Comparison of ENCODE assay signal across 8 mouse cellular contexts in the genomic region with DNA sequence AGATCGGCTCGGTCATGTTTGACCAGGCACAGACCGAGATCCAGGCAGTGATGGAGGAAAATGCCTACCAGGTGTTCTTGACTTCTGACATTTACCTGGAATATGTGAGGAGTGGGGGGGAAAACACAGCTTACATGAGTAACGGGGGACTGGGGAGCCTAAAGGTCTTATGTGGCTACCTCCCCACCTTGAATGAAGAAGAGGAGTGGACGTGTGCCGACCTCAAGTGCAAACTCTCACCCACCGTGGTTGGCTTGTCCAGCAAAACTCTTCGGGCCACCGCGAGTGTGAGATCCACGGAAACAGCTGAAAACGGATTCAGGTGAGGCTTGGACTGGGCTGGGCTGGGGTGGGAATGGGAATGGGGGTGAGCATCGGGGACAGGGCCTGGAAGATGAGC. TPM values are rescaled to one million over a fixed set of nuclear protein-coding genes. Genes with fewer than 3 reads are reported as not detected.
DNase-seq lines count a peak whose midpoint lies in the region; ATAC-seq and TF ChIP-seq lines count a peak whose summit lies in the region.

No protein-coding gene starts in this region.

- no peaks in the 10 kb centered on the region; the same call in 1 of the 2 replicates for H3K36me3 ChIP-seq in kidney, embryonic 14.5 days (ENCODE audit: control insufficient read depth, insufficient read depth, low read length)
- peaks cover 9% of the 10 kb centered on the region; the same call in 1 of the 2 replicates for H3K36me3 ChIP-seq in embryonic facial prominence, embryonic 13.5 days
- no peaks in the 10 kb centered on the region for H3K36me3 ChIP-seq in hindbrain, postnatal 0 days (ENCODE audit: insufficient read depth, low read length)
- H3K36me3 ChIP-seq in midbrain, postnatal 0 days (ENCODE audit: insufficient read depth, low read length), result no peaks in the 10 kb centered on the region

- peaks cover 46% of the 10 kb centered on the region for H3K4me1 ChIP-seq in kidney, embryonic 14.5 days (ENCODE audit: control insufficient read depth, insufficient read depth, low read length)
- peaks cover 61% of the 10 kb centered on the region for H3K4me1 ChIP-seq in embryonic facial prominence, embryonic 13.5 days
- H3K4me1 ChIP-seq in hindbrain, postnatal 0 days (ENCODE audit: insufficient read depth, low read length), result peaks cover 29% of the 10 kb centered on the region
- H3K4me1 ChIP-seq in midbrain, postnatal 0 days (ENCODE audit: insufficient read depth, low read length), result peaks cover 27% of the 10 kb centered on the region

- WGBS in kidney, embryonic 14.5 days, result 24% methylated on average over 13 of the region's 13 CpGs
- WGBS in embryonic facial prominence, embryonic 13.5 days, result 10% methylated on average over 13 of the region's 13 CpGs
- WGBS in hindbrain, postnatal 0 days, result 8% methylated on average over 13 of the region's 13 CpGs
- WGBS in midbrain, postnatal 0 days, result 10% methylated on average over 13 of the region's 13 CpGs

- peak overlapping the region; percentile 92; the same call in 1 of the 2 replicates for H3K9ac ChIP-seq in kidney, embryonic 14.5 days (ENCODE audit: low read depth, low read length)
- peak overlapping the region; percentile 97 for H3K9ac ChIP-seq in embryonic facial prominence, embryonic 13.5 days
- peak overlapping the region; percentile 88; the same call in 1 of the 2 replicates for H3K9ac ChIP-seq in hindbrain, postnatal 0 days (replicated peaks; ENCODE audit: low read length)
- H3K9ac ChIP-seq in midbrain, postnatal 0 days (replicated peaks; ENCODE audit: low read length, poor library complexity, severe bottlenecking), result peak overlapping the region; percentile 45

- H3K4me2 ChIP-seq in kidney, embryonic 14.5 days (replicated peaks; ENCODE audit: low read depth, low read length), result peak overlapping the region; percentile 54
- H3K4me2 ChIP-seq in embryonic facial prominence, embryonic 13.5 days, result peak overlapping the region; percentile 90
- peak overlapping the region; percentile 93 for H3K4me2 ChIP-seq in hindbrain, postnatal 0 days (ENCODE audit: low read depth, low read length)
- peak overlapping the region; percentile 80 for H3K4me2 ChIP-seq in midbrain, postnatal 0 days (ENCODE audit: low read depth, low read length, poor library complexity, severe bottlenecking)

- H3K27ac ChIP-seq in kidney, embryonic 14.5 days (ENCODE audit: low read depth, low read length), result no peak overlapping the region
- H3K27ac ChIP-seq in embryonic facial prominence, embryonic 13.5 days, result peak overlapping the region; percentile 100
- peak overlapping the region; percentile 4; the same call in 1 of the 2 replicates for H3K27ac ChIP-seq in hindbrain, postnatal 0 days
- no peak overlapping the region for H3K27ac ChIP-seq in midbrain, postnatal 0 days (ENCODE audit: low read depth, low read length)

- H3K4me3 ChIP-seq in kidney, embryonic 14.5 days (ENCODE audit: low read length), result peak overlapping the region; percentile 81
- H3K4me3 ChIP-seq in embryonic facial prominence, embryonic 13.5 days, result peak overlapping the region; percentile 91
- peak overlapping the region; percentile 90 for H3K4me3 ChIP-seq in hindbrain, postnatal 0 days (ENCODE audit: low read length)
- H3K4me3 ChIP-seq in midbrain, postnatal 0 days (ENCODE audit: low read depth, low read length), result peak overlapping the region; percentile 95

- no peak for ATAC-seq in kidney, embryonic 14.5 days (ENCODE audit: low FRiP score, low TSS enrichment)
- no peak for ATAC-seq in embryonic facial prominence, embryonic 13.5 days (ENCODE audit: insufficient number of reproducible peaks, insufficient read depth, low FRiP score, low TSS enrichment, low read depth)
- no peak for ATAC-seq in hindbrain, postnatal 0 days
- ATAC-seq in midbrain, postnatal 0 days (ENCODE audit: low FRiP score), result no peak
- no peak for ATAC-seq in megakaryocyte, adult 5-6 weeks (ENCODE audit: poor library complexity, severe bottlenecking)

- H3K27me3 ChIP-seq in kidney, embryonic 14.5 days (ENCODE audit: control insufficient read depth, insufficient read depth, low read length), result no peaks in the 10 kb centered on the region
- H3K27me3 ChIP-seq in embryonic facial prominence, embryonic 13.5 days, result no peaks in the 10 kb centered on the region
- no peaks in the 10 kb centered on the region for H3K27me3 ChIP-seq in hindbrain, postnatal 0 days (ENCODE audit: insufficient read depth, low read length)
- no peaks in the 10 kb centered on the region for H3K27me3 ChIP-seq in midbrain, postnatal 0 days (ENCODE audit: insufficient read depth, low read length)

- no peak for DNase-seq in kidney, postnatal 10 days
- no peak for DNase-seq in hindbrain, postnatal 0 days (ENCODE audit: low spot score)
- DNase-seq in midbrain, postnatal 0 days (ENCODE audit: low spot score), result no peak
- no peak for DNase-seq in kidney, postnatal 36 days
- DNase-seq in thymus, postnatal 14 days, result no peak

- no peaks in the 10 kb centered on the region for H3K9me3 ChIP-seq in kidney, embryonic 14.5 days (ENCODE audit: control insufficient read depth, low read length)
- no peaks in the 10 kb centered on the region for H3K9me3 ChIP-seq in embryonic facial prominence, embryonic 13.5 days
- H3K9me3 ChIP-seq in hindbrain, postnatal 0 days (ENCODE audit: low read length), result no peaks in the 10 kb centered on the region
- no peaks in the 10 kb centered on the region for H3K9me3 ChIP-seq in midbrain, postnatal 0 days (ENCODE audit: low read length)

- TF ChIP-seq CTCF in hindbrain, postnatal 0 days (IDR thresholded peaks at IDR 0.05; ENCODE audit: low read depth), result no peak
- TF ChIP-seq CTCF in midbrain, postnatal 0 days (IDR thresholded peaks at IDR 0.05), result no peak

RNA-seq across cellular contexts. Expression of a gene that starts 3.6 kb away (rescaled TPM):
- 8.0 and 11.5 TPM in 2 replicates for polyA plus RNA-seq in kidney, embryonic 14.5 days (2014; fragmentation: Nextera tagmentation; extraction: Ambion mirVana)
- 17.4 and 25.1 TPM in 2 replicates for polyA plus RNA-seq in embryonic facial prominence, embryonic 13.5 days (2015; fragmentation: Nextera tagmentation; extraction: Ambion mirVana)
- total RNA-seq in hindbrain, postnatal 0 days (2014; rRNA removed), result 31.8 and 38.0 TPM in 2 replicates
- 5.9 and 6.0 TPM in 2 replicates for polyA plus RNA-seq in hindbrain, postnatal 0 days (2015; fragmentation: Nextera tagmentation; extraction: Ambion mirVana)
- total RNA-seq in midbrain, postnatal 0 days (2014; rRNA removed), result 38.0 and 55.2 TPM in 2 replicates
- polyA plus RNA-seq in midbrain, postnatal 0 days (2015; fragmentation: Nextera tagmentation; extraction: Ambion mirVana), result 7.5 and 9.7 TPM in 2 replicates
- total RNA-seq in megakaryocyte, adult 5-6 weeks (2015), result 1.8 and 3.1 TPM in 2 replicates
- 1.3 and 1.5 TPM in 2 replicates for total RNA-seq in megakaryocyte, adult 5-6 weeks (2017)

Comparison
In these comparisons a context has a peak if more than half of its experiments do, and no peak if none do; other contexts are left out.
1. H3K27ac ChIP-seq: peak in embryonic facial prominence, embryonic 13.5 days (single experiment) and hindbrain, postnatal 0 days (single experiment); none in kidney, embryonic 14.5 days (single experiment) and midbrain, postnatal 0 days (single experiment).
2. H3K9ac ChIP-seq: peak in every context shown above with its lines; median percentile 97 in embryonic facial prominence, embryonic 13.5 days; 92 in kidney, embryonic 14.5 days; 88 in hindbrain, postnatal 0 days; 45 in midbrain, postnatal 0 days.
3. Peak in every context shown above with its lines, with median percentiles within 50 percentile points of each other: H3K4me2 ChIP-seq and H3K4me3 ChIP-seq.